Mouse (Mus musculus): ENCODE results near the gene Fn3k. TPM values are rescaled to one million over a fixed set of nuclear protein-coding genes. Genes with fewer than 3 reads are reported as not detected.

Fn3k gene
- polyA plus RNA-seq, 1 experiment: 24.7 TPM

GRCm38 (mm10) chr11:121481129-121481528 lies 46.4 kb downstream of the Fn3k start:
- no peak for TF ChIP-seq GATA1 (IDR thresholded peaks at IDR 0.05; ENCODE audit: low read length)
- TF ChIP-seq TAL1 (IDR thresholded peaks at IDR 0.05; ENCODE audit: low read length): no peak
- H3K4me1 ChIP-seq (ENCODE audit: control insufficient read depth): peaks cover 26% of the 10 kb centered on the region
- no peak overlapping the region for H3K4me3 ChIP-seq (replicated peaks)
- peaks cover 93% of the 10 kb centered on the region for H3K36me3 ChIP-seq (ENCODE audit: control insufficient read depth)
- H3K27me3 ChIP-seq (ENCODE audit: control insufficient read depth): no peaks in the 10 kb centered on the region
- H3K9me3 ChIP-seq (ENCODE audit: control insufficient read depth, low read length): no peaks in the 10 kb centered on the region

- peaks cover 83% of the 10 kb centered on the region for H3K36me3 ChIP-seq (ENCODE audit: control insufficient read depth)
- no peak overlapping the region for H3K4me3 ChIP-seq (replicated peaks)
- TF ChIP-seq GATA1 (IDR thresholded peaks at IDR 0.05; ENCODE audit: low read length) (no peak), TAL1 (IDR thresholded peaks at IDR 0.05; ENCODE audit: low read length) (no peak)
- H3K9me3 ChIP-seq (ENCODE audit: control insufficient read depth, low read length): no peaks in the 10 kb centered on the region
- H3K4me1 ChIP-seq (ENCODE audit: control insufficient read depth): peaks cover 23% of the 10 kb centered on the region
- no peaks in the 10 kb centered on the region for H3K27me3 ChIP-seq (ENCODE audit: control insufficient read depth)
Observed at GRCm38 (mm10) chr11:121485882-121486281, 51.2 kb downstream of the Fn3k start.

GRCm38 (mm10) chr11:121490651-121491050 lies 55.9 kb downstream of the Fn3k start:
- peaks cover 79% of the 10 kb centered on the region for H3K36me3 ChIP-seq (ENCODE audit: control insufficient read depth)
- H3K4me3 ChIP-seq (replicated peaks): no peak overlapping the region
- peaks cover 2% of the 10 kb centered on the region for H3K4me1 ChIP-seq (ENCODE audit: control insufficient read depth)
- H3K9me3 ChIP-seq (ENCODE audit: control insufficient read depth, low read length): no peaks in the 10 kb centered on the region
- TF ChIP-seq GATA1 (IDR thresholded peaks at IDR 0.05; ENCODE audit: low read length): no peak
- TF ChIP-seq TAL1 (IDR thresholded peaks at IDR 0.05; ENCODE audit: low read length): no peak
- no peaks in the 10 kb centered on the region for H3K27me3 ChIP-seq (ENCODE audit: control insufficient read depth)

Other genes starting within 250 kb of the Fn3k start
- 0.50 and 0.58 TPM in 2 replicates for gene Hexdc, start 230.5 kb upstream of the Fn3k start, polyA plus RNA-seq (2012)
- gene Ogfod3, start 230.2 kb upstream of the Fn3k start, polyA plus RNA-seq (2012): 1.2 and 1.4 TPM in 2 replicates
- 0.68 and 1.4 TPM in 2 replicates for gene Cybc1, start 205.6 kb upstream of the Fn3k start, polyA plus RNA-seq (2012)
- 5.0 and 6.6 TPM in 2 replicates for gene Narf, start 197.7 kb upstream of the Fn3k start, polyA plus RNA-seq (2012)
- 1.4 and 2.0 TPM in 2 replicates for gene Foxk2, start 174.9 kb upstream of the Fn3k start, polyA plus RNA-seq (2012)
- 0.39 and 0.46 TPM in 2 replicates for gene Wdr45b, start 80.5 kb upstream of the Fn3k start, polyA plus RNA-seq (2012)
- gene Rab40b, start 46.7 kb upstream of the Fn3k start, polyA plus RNA-seq (2012): 0.02 TPM in 1 of 2 replicates, not detected in the other
- 3.4 and 5.6 TPM in 2 replicates for gene Fn3krp, start 13.5 kb upstream of the Fn3k start, polyA plus RNA-seq (2012)
- 0.42 and 0.45 TPM in 2 replicates for gene Tbcd, start 17.0 kb downstream of the Fn3k start, polyA plus RNA-seq (2012)
- gene Zfp750, start 84.4 kb downstream of the Fn3k start, polyA plus RNA-seq (2012): not detected in 2 replicates
- gene B3gntl1, start 238.2 kb downstream of the Fn3k start, polyA plus RNA-seq (2012): not detected in 2 replicates

Measured in erythroblast, embryonic 14.5 days (primary cell).